Mouse (Mus musculus) forebrain, embryonic 11.5 days (tissue): ENCODE results near the gene Crocc2. TPM values are rescaled to one million over a fixed set of nuclear protein-coding genes. Genes with fewer than 3 reads are reported as not detected.

Source experiments
- ATAC-seq: fragments of 200-750 bp; cut with Nextera tagmentation; replicated peaks from 2 replicates; pipeline ENCODE4 v1.8.0; 2017; ENCODE audit warnings: moderate TSS enrichment; ENCODE audit not compliant: low FRiP score
- DNase-seq: peaks from one replicate; pipeline ENCODE4 v3.0.0-alpha.2; 2017; ENCODE audit warnings: low spot score
- H3K27ac ChIP-seq: fragments of 300-500 bp; sonication (generic); 2 replicates; pipeline ENCODE4 v1.5.1; 2014; ENCODE audit warnings: low read depth, low read length
- H3K27me3 ChIP-seq: fragments of 300-500 bp; sonication (generic); 2 replicates; pipeline ENCODE4 v1.6.1; 2014; ENCODE audit warnings: mild to moderate bottlenecking, low read length, mixed read lengths; ENCODE audit not compliant: control insufficient read depth, insufficient read depth
- H3K36me3 ChIP-seq: fragments of 300-500 bp; sonication (generic); 2 replicates; pipeline ENCODE4 v1.6.1; 2014; ENCODE audit warnings: mild to moderate bottlenecking, low read length, moderate library complexity, mixed read lengths; ENCODE audit not compliant: control insufficient read depth, insufficient read depth
- H3K4me1 ChIP-seq: fragments of 300-500 bp; sonication (generic); replicated peaks from 2 replicates; pipeline ENCODE4 v1.6.1; 2014; ENCODE audit warnings: low read length, mixed read lengths; ENCODE audit not compliant: control insufficient read depth, insufficient read depth
- H3K4me2 ChIP-seq: fragments of 300-500 bp; sonication (generic); 2 replicates; pipeline ENCODE4 v1.6.1; 2014; ENCODE audit warnings: low read depth, mild to moderate bottlenecking, low read length, moderate library complexity, mixed read lengths; ENCODE audit not compliant: severe bottlenecking
- H3K4me3 ChIP-seq: fragments of 300-500 bp; sonication (generic); 2 replicates; pipeline ENCODE4 v1.5.1; 2014; ENCODE audit warnings: low read depth, low read length
- H3K9ac ChIP-seq: fragments of 300-500 bp; sonication (generic); 2 replicates; pipeline ENCODE4 v1.6.1; 2014; ENCODE audit warnings: low read length
- H3K9me3 ChIP-seq: fragments of 300-500 bp; sonication (generic); 2 replicates; pipeline ENCODE4 v1.6.1; 2016; ENCODE audit warnings: low read length, mixed read lengths; ENCODE audit not compliant: control insufficient read depth
- WGBS: fragments of 180-500 bp; shearing (Covaris S2); extraction: QIAGEN DNeasy Blood & Tissue Kit; methylation state at CpG from one replicate; pipeline ENCODE4 v1.1.7; 2014; 5-methylcytosine and 5-hydroxymethylcytosine counted together
- polyA plus RNA-seq: library from polyadenylated mRNA; unstranded; fragments of >200 nt; fragmentation: Nextera tagmentation; extraction: Ambion mirVana; gene quantifications from 2 replicates; pipeline ENCODE4 v1.2.1, GENCODE M21; 2014

Crocc2 gene
- polyA plus RNA-seq, 1 experiment from 2014 or later = 0.07 TPM

DNA sequence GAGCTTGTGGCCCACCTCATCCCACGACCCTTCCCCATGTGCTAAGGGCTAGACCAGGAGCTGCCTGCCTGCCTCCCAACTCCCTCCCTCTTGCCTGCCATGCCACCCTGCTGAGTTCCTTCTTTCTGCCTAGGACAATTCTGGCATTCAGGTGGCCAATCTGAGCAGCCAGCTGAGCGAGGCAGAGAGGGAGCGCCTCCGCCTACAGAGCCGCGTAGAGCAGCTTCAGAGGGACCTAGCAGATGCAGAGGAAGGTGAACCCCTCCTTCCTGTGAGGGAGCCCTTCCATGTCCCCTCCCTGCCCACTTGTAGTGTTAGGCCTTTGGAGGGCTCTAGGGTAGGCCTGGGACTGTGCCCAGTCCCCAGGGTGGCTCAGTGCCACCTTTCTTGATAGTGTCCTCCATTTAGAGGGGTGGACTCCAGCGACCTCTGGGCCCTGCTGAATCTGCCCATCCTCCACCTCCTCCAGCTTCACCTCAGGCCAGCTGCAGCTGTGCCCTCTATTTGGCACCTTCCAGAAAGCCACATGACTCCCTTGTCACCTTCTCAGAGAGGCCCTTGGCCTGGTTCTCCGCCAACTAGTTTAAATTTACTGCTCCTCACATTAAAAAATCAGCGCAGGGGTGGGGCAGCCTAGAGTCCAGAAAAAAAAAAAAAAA lies 48.4 kb downstream of the Crocc2 start:
- Histone ChIP-seq H3K9ac (no peak overlapping the region), H3K27me3 (no peaks in the 10 kb centered on the region), H3K4me2 (no peak overlapping the region), H3K4me3 (no peak overlapping the region), H3K9me3 (no peaks in the 10 kb centered on the region), H3K4me1 (peaks cover 2% of the 10 kb centered on the region; the same call in 1 of the 2 replicates), H3K36me3 (no peaks in the 10 kb centered on the region), H3K27ac (no peak overlapping the region)
- DNase-seq = no peak
- WGBS = 67% methylated on average over 9 of the region's 9 CpGs
- no peak for ATAC-seq

GRCm38 (mm10) chr1:93217530-93217929 lies 49.0 kb downstream of the Crocc2 start:
- Histone ChIP-seq H3K9me3 (no peaks in the 10 kb centered on the region), H3K4me3 (no peak overlapping the region), H3K4me2 (no peak overlapping the region), H3K27me3 (no peaks in the 10 kb centered on the region), H3K36me3 (no peaks in the 10 kb centered on the region), H3K27ac (no peak overlapping the region), H3K4me1 (peaks cover 2% of the 10 kb centered on the region; the same call in 1 of the 2 replicates), H3K9ac (no peak overlapping the region)
- DNase-seq (no peak), ATAC-seq (no peak)
- 40% methylated on average over 7 of the region's 7 CpGs for WGBS

- Histone ChIP-seq H3K9me3 (no peaks in the 10 kb centered on the region), H3K4me1 (no peaks in the 10 kb centered on the region; the same call in 1 of the 2 replicates), H3K9ac (no peak overlapping the region), H3K27me3 (peaks cover 4% of the 10 kb centered on the region; the same call in 1 of the 2 replicates), H3K4me3 (no peak overlapping the region), H3K27ac (no peak overlapping the region), H3K36me3 (no peaks in the 10 kb centered on the region), H3K4me2 (no peak overlapping the region)
- 59% methylated on average over 7 of the region's 7 CpGs for WGBS
- DNase-seq = no peak
- ATAC-seq = no peak
Measured at GRCm38 (mm10) chr1:93220776-93221175, 52.3 kb downstream of the Crocc2 start.

GRCm38 (mm10) chr1:93223972-93224371 lies 55.4 kb downstream of the Crocc2 start:
- H3K27ac ChIP-seq = no peak overlapping the region
- H3K4me2 ChIP-seq = no peak overlapping the region
- peaks cover 4% of the 10 kb centered on the region; the same call in 1 of the 2 replicates for H3K27me3 ChIP-seq
- no peaks in the 10 kb centered on the region for H3K36me3 ChIP-seq
- no peak overlapping the region; the same call in 1 of the 2 replicates for H3K9ac ChIP-seq
- DNase-seq (peak; percentile 75), ATAC-seq (no peak)
- H3K9me3 ChIP-seq = no peaks in the 10 kb centered on the region
- no peaks in the 10 kb centered on the region for H3K4me1 ChIP-seq
- 6% methylated on average over 18 of the region's 18 CpGs for WGBS
- no peak overlapping the region for H3K4me3 ChIP-seq

DNA sequence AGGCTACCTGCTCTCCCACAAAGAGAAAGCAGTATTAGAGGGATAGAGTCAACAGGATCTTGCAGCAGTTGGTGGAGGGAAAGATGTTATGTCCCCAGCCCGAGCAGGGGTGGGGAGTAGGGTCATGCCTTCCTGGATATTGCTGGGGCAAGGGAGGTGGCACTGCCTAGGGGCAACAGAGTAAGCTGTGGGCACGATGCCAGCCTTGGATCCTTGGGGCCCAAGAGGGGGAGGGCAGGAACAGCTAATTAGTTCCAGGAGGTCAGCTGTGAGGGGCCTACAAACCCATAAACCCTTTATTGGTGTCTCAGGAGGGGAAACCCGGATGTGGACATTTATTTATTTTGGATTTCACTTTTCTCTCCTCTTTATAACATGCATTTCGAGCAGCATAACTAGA lies 56.7 kb downstream of the Crocc2 start:
- Histone ChIP-seq H3K36me3 (no peaks in the 10 kb centered on the region), H3K27me3 (peaks cover 4% of the 10 kb centered on the region; the same call in 1 of the 2 replicates), H3K9ac (no peak overlapping the region), H3K9me3 (no peaks in the 10 kb centered on the region), H3K4me2 (no peak overlapping the region), H3K4me3 (no peak overlapping the region), H3K27ac (no peak overlapping the region), H3K4me1 (no peaks in the 10 kb centered on the region)
- DNase-seq = no peak
- ATAC-seq = no peak
- 66% methylated on average over 4 of the region's 4 CpGs for WGBS

GRCm38 (mm10) chr1:93225731-93226520 lies 57.4 kb downstream of the Crocc2 start:
- ATAC-seq = no peak
- no peaks in the 10 kb centered on the region for H3K9me3 ChIP-seq
- H3K4me1 ChIP-seq = no peaks in the 10 kb centered on the region
- no peak overlapping the region for H3K4me3 ChIP-seq
- DNase-seq = no peak
- no peak overlapping the region for H3K4me2 ChIP-seq
- peaks cover 4% of the 10 kb centered on the region; the same call in 1 of the 2 replicates for H3K27me3 ChIP-seq
- H3K9ac ChIP-seq = no peak overlapping the region
- 83% methylated on average over 5 of the region's 5 CpGs for WGBS
- no peak overlapping the region for H3K27ac ChIP-seq
- no peaks in the 10 kb centered on the region for H3K36me3 ChIP-seq

- no peak overlapping the region for H3K4me2 ChIP-seq
- no peaks in the 10 kb centered on the region for H3K4me1 ChIP-seq
- WGBS = 80% methylated on average over 7 of the region's 7 CpGs
- H3K27me3 ChIP-seq = peaks cover 4% of the 10 kb centered on the region; the same call in 1 of the 2 replicates
- H3K9ac ChIP-seq = no peak overlapping the region
- DNase-seq = no peak
- no peak overlapping the region for H3K27ac ChIP-seq
- no peaks in the 10 kb centered on the region for H3K9me3 ChIP-seq
- H3K36me3 ChIP-seq = no peaks in the 10 kb centered on the region
- no peak for ATAC-seq
- H3K4me3 ChIP-seq = no peak overlapping the region
Measured at GRCm38 (mm10) chr1:93227303-93227975, 58.9 kb downstream of the Crocc2 start.

- no peak overlapping the region for H3K4me3 ChIP-seq
- ATAC-seq = no peak
- H3K36me3 ChIP-seq = no peaks in the 10 kb centered on the region
- no peak overlapping the region for H3K4me2 ChIP-seq
- H3K27ac ChIP-seq = no peak overlapping the region
- no peak for DNase-seq
- H3K27me3 ChIP-seq = peaks cover 4% of the 10 kb centered on the region; the same call in 1 of the 2 replicates
- H3K9ac ChIP-seq = no peak overlapping the region
- no peaks in the 10 kb centered on the region for H3K4me1 ChIP-seq
- WGBS = 93% methylated on average over 7 of the region's 7 CpGs
- no peaks in the 10 kb centered on the region for H3K9me3 ChIP-seq
Measured at GRCm38 (mm10) chr1:93227976-93228365, 59.4 kb downstream of the Crocc2 start.
